In genomic region chr2:75999636-76000035, GRCm38 (mm10) we compare ENCODE assay signal across 14 mouse cellular contexts. TPM values are rescaled to one million over a fixed set of nuclear protein-coding genes. Genes with fewer than 3 reads are reported as not detected.
DNase-seq lines count a peak whose midpoint lies in the region; ATAC-seq and TF ChIP-seq lines count a peak whose summit lies in the region.
"Had no signal": no experiment of that assay in that cellular context is flagged by ENCODE, and none has a peak within 500 bp of the region (broad histone marks: within the 10 kb centered on the region; RNA-seq: fewer than 3 reads in every experiment).

No protein-coding gene starts in this region.

- 0 out of 2 replicates have a peak, but pooled peaks cover 5% of the 10 kb centered on the region for H3K4me1 ChIP-seq in liver, embryonic 15.5 days (replicated peaks)

- H3K36me3 ChIP-seq in liver, embryonic 15.5 days (replicated peaks), result no peaks in the 10 kb centered on the region
- H3K36me3 ChIP-seq: stomach, embryonic 15.5 days had no signal

- no peak overlapping the region for H3K9ac ChIP-seq in liver, embryonic 15.5 days
- H3K9ac ChIP-seq: stomach, embryonic 15.5 days had no signal

- no peak for TF ChIP-seq CTCF in layer of hippocampus, adult 2 months (conservative IDR thresholded peaks at IDR 0.05)

- intact Hi-C loops in heart, postnatal 14 days (cut with DNase I), result no loop called here

- no peaks in the 10 kb centered on the region for H3K27me3 ChIP-seq in liver, embryonic 15.5 days
- H3K27me3 ChIP-seq: stomach, embryonic 15.5 days had no signal

- H3K9me3 ChIP-seq in liver, embryonic 15.5 days (replicated peaks), result no peaks in the 10 kb centered on the region
- H3K9me3 ChIP-seq: stomach, embryonic 15.5 days had no signal

- H3K4me2 ChIP-seq in liver, embryonic 15.5 days, result peak overlapping the region; percentile 25; the same call in 1 of the 2 replicates
- H3K4me2 ChIP-seq: stomach, embryonic 15.5 days had no signal

- H3K4me3 ChIP-seq in layer of hippocampus, adult 2 months, result no peak overlapping the region
- H3K4me3 ChIP-seq in liver, embryonic 15.5 days (replicated peaks), result no peak overlapping the region
- H3K4me3 ChIP-seq: stomach, embryonic 15.5 days had no signal

- 60% methylated on average over 12 of the region's 12 CpGs for WGBS in liver, embryonic 15.5 days (ENCODE audit: insufficient replicate concordance)

- peak; percentile 37; the same call in 1 of the 2 replicates for ATAC-seq in liver, embryonic 15.5 days (ENCODE audit: insufficient read depth)

- DNase-seq in cerebellum, postnatal 10 days, result peak; percentile 28 to 37
- DNase-seq in cerebellum, adult 9-10 months, result no peak
- DNase-seq in layer of hippocampus, adult 2 months (ENCODE audit: low spot score in 2 of 2), result no peak
- DNase-seq in layer of hippocampus, adult 9-11 months, result no peak
- peak; percentile 9 to 47 for DNase-seq in heart, postnatal 14 days
- DNase-seq in thymus, postnatal 10 days (ENCODE audit: low spot score in 2 of 2), result no peak
- DNase-seq in neural tube, embryonic 10.5 days (ENCODE audit: extremely low spot score, low spot score), result no peak
- DNase-seq: cerebellum, adult 11-12 months; lung, postnatal 10 days; midbrain, embryonic 14.5 days; right cerebral cortex, postnatal 14 days had no signal

- peak overlapping the region; percentile 40; the same call in 1 of the 2 replicates for H3K27ac ChIP-seq in layer of hippocampus, adult 2 months
- no peak overlapping the region for H3K27ac ChIP-seq in liver, embryonic 15.5 days (replicated peaks)
- H3K27ac ChIP-seq: stomach, embryonic 15.5 days had no signal

RNA-seq across cellular contexts. Expression of gene Ttc30a1, which starts 17.9 kb away (rescaled TPM):
- 1 to 10 TPM; 3.3 to 3.7 TPM for total RNA-seq in layer of hippocampus, adult 2 months (2021)
- total RNA-seq in heart, postnatal 14 days (2021), result 1 to 10 TPM; 1.9 to 2.4 TPM
- polyA plus RNA-seq in liver, embryonic 15.5 days (2015; fragmentation: Nextera tagmentation; extraction: Ambion mirVana), result 0.98 and 1.1 TPM in 2 replicates
- total RNA-seq: MEL had no signal

RNA-seq across cellular contexts. Expression of gene Ttc30a2, which starts 21.7 kb away (rescaled TPM):
- under 1 TPM; 0.20 to 0.52 TPM for total RNA-seq in layer of hippocampus, adult 2 months (2021)
- 1 to 10 TPM; 1.1 TPM for total RNA-seq in heart, postnatal 14 days (2021)
- polyA plus RNA-seq in liver, embryonic 15.5 days (2015; fragmentation: Nextera tagmentation; extraction: Ambion mirVana), result 0.16 TPM in 2 replicates
- total RNA-seq: MEL had no signal

Comparison
In these comparisons a context has a peak if more than half of its experiments do, and no peak if none do; other contexts are left out.
1. DNase-seq: peak in cerebellum, postnatal 10 days (2 of 2) and heart, postnatal 14 days (2 of 2); none in cerebellum, adult 9-10 months (single experiment), layer of hippocampus, adult 2 months (0 of 2), layer of hippocampus, adult 9-11 months (single experiment), thymus, postnatal 10 days (0 of 2) and neural tube, embryonic 10.5 days (single experiment).